Mouse (Mus musculus) kidney, postnatal 0 days (tissue): Measurements from ENCODE around the gene Loxl1. TPM values are rescaled to one million over a fixed set of nuclear protein-coding genes. Genes with fewer than 3 reads are reported as not detected.
"Not testable (repeated sequence)": the region's sequence is repeated elsewhere in the genome, so short reads cannot be mapped to it uniquely, and the experiment has no call there.

Source experiments
- ATAC-seq: fragments of 200-750 bp; cut with Nextera tagmentation; replicated peaks from 2 replicates; pipeline ENCODE4 v1.8.0; 2017; ENCODE audit warnings: low read depth, moderate number of reproducible peaks, moderate TSS enrichment, moderate library complexity; ENCODE audit not compliant: low FRiP score
- DNase-seq: peaks from one replicate; pipeline ENCODE4 v3.0.0-alpha.2; 2016; ENCODE audit warnings: low spot score
- H3K27ac ChIP-seq: fragments of 300-500 bp; sonication (generic); 2 replicates; pipeline ENCODE4 v1.5.1; 2014; ENCODE audit warnings: mild to moderate bottlenecking
- H3K27me3 ChIP-seq: fragments of 300-500 bp; sonication (generic); 2 replicates; pipeline ENCODE4 v1.6.1; 2014; ENCODE audit warnings: low read length, mixed read lengths; ENCODE audit not compliant: insufficient read depth
- H3K36me3 ChIP-seq: fragments of 300-500 bp; sonication (generic); 2 replicates; pipeline ENCODE4 v1.6.1; 2014; ENCODE audit warnings: low read length, mixed read lengths; ENCODE audit not compliant: insufficient read depth
- H3K4me1 ChIP-seq: fragments of 300-500 bp; sonication (generic); replicated peaks from 2 replicates; pipeline ENCODE4 v1.6.1; 2014; ENCODE audit warnings: antibody characterized with exemption, low read length, mixed read lengths; ENCODE audit not compliant: insufficient read depth
- H3K4me2 ChIP-seq: fragments of 300-500 bp; sonication (generic); 2 replicates; pipeline ENCODE4 v1.6.1; 2014; ENCODE audit warnings: mild to moderate bottlenecking, low read length, moderate library complexity, mixed read lengths
- H3K4me3 ChIP-seq: fragments of 300-500 bp; sonication (generic); replicated peaks from 2 replicates; pipeline ENCODE4 v1.5.1; 2014; ENCODE audit warnings: low read depth, low read length
- H3K9ac ChIP-seq: fragments of 300-500 bp; sonication (generic); 2 replicates; pipeline ENCODE4 v1.6.1; 2014; ENCODE audit warnings: low read depth, low read length
- H3K9me3 ChIP-seq: fragments of 300-500 bp; sonication (generic); replicated peaks from 2 replicates; pipeline ENCODE4 v1.6.1; 2016; ENCODE audit warnings: low read length, inconsistent platforms, mixed read lengths
- CTCF ChIP-seq: IDR thresholded peaks from 2 replicates; pipeline ENCODE4 v1.5.1; 2016; ENCODE audit warnings: antibody characterized with exemption, low read depth, mild to moderate bottlenecking, moderate library complexity
- WGBS: fragments of 180-500 bp; shearing (Covaris S2); extraction: QIAGEN DNeasy Blood & Tissue Kit; methylation state at CpG from one replicate; pipeline ENCODE4 v1.1.7; 2014; 5-methylcytosine and 5-hydroxymethylcytosine counted together
- polyA plus RNA-seq: library from polyadenylated mRNA; unstranded; fragments of >200 nt; fragmentation: Nextera tagmentation; extraction: Ambion mirVana; gene quantifications from 2 replicates; pipeline ENCODE4 v1.2.1, GENCODE M21; 2015

Gene Loxl1
- polyA plus RNA-seq, 1 experiment from 2014 or later = 62.2 TPM

DNA sequence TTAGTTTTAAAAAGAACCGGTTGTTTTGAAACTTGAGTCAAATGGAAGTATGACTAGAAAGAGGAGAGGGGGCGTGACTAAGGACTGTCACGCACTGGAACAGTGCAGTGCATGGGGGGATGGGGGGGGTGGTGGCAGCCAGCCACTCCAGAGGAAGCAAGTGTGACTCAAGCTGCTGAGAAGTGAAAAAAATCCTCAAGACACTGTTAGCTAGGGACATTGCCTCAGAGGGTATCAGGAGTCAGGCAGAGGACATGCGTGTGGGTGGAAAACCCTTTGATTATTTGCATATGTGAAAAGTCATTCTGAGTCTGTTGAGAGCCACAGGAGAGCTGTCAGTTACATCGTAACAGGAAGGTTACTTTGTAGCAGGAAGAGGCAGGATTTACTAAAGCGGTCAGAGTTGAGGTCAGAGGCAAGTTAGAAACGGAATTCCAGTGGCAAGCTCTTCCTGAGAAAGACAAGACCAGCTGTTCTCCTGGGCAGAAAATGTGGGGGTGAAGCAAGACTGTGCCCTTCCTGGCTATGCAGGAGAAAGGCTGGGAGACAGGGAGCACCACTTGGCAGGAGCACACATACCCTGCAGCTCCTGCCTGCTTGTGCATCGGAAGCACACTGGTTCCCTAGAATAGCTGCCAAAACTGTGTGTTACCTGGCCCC is 37.7 kb downstream of the Loxl1 start:
- peak; percentile 91 for DNase-seq
- Histone ChIP-seq H3K4me1 (peaks cover 20% of the 10 kb centered on the region), H3K27ac (peak overlapping the region; percentile 88), H3K9ac (0 out of 2 replicates have a peak overlapping the region, but pooled peaks have one; percentile 5), H3K9me3 (no peaks in the 10 kb centered on the region), H3K4me2 (peak overlapping the region; percentile 21; the same call in 1 of the 2 replicates), H3K4me3 (no peak overlapping the region), H3K27me3 (no peaks in the 10 kb centered on the region), H3K36me3 (no peaks in the 10 kb centered on the region)
- WGBS = 6% methylated on average over 8 of the region's 8 CpGs
- peak; percentile 87 for ATAC-seq
- no peak for TF ChIP-seq CTCF

- Histone ChIP-seq H3K4me2 (no peak overlapping the region), H3K36me3 (no peaks in the 10 kb centered on the region), H3K4me3 (no peak overlapping the region), H3K9me3 (no peaks in the 10 kb centered on the region), H3K4me1 (peaks cover 20% of the 10 kb centered on the region), H3K27me3 (no peaks in the 10 kb centered on the region), H3K9ac (no peak overlapping the region), H3K27ac (peak overlapping the region; percentile 88)
- ATAC-seq (no peak), DNase-seq (no peak)
- no peak for TF ChIP-seq CTCF
- WGBS = 26% methylated on average over 3 of the region's 3 CpGs
Observed at GRCm38 (mm10) chr9:58274626-58275025, 38.4 kb downstream of the Loxl1 start.

DNA sequence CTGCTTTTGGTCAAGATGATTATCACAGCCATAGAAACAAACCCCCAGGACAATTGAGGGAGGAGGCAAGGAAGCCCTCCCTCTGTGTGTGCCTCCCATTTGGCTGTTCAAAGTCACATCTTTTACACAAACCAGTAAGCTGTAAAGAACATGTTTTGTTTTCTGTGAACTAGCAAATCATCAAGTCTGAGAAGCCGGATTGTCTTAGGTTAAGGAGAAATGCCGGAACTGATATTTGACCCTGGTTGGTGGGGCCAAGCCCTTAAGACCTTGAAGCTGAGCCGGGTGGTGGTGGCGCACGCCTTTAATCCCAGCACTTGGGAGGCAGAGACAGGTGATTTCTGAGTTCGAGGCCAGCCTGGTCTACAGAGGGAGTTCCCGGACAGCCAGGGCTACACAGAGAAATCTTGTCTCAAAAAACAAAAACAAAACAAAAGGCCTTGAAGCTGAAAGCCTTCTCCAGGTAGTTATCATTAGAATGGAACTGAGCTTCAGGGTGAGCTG is 38.8 kb downstream of the Loxl1 start:
- Histone ChIP-seq H3K9ac (no peak overlapping the region), H3K27me3 (no peaks in the 10 kb centered on the region), H3K9me3 (no peaks in the 10 kb centered on the region), H3K4me3 (no peak overlapping the region), H3K4me2 (no peak overlapping the region), H3K4me1 (peaks cover 20% of the 10 kb centered on the region), H3K36me3 (no peaks in the 10 kb centered on the region), H3K27ac (peak overlapping the region; percentile 88)
- WGBS = 66% methylated on average over 7 of the region's 7 CpGs
- no peak for DNase-seq
- TF ChIP-seq CTCF = no peak
- ATAC-seq = no peak

DNA sequence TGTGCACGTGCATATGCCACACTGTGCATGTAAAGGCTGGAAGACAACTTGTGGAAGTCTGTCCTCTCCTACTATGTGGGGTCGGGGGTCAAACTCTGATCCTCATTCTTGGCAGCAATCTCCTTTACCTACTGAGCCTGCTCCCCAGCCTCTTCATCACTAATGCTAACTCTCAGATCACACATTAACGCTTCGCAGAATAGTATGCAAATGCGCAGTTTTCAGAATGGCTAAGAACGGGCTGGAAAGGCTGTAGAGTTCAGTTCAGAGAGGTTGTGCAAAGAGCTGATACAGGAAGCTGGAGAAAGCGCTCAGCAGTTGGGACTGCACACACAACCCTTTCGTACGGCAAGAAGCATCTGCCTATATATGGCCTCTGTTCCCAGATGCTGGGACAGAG is 40.1 kb downstream of the Loxl1 start:
- no peak overlapping the region for H3K27ac ChIP-seq
- H3K4me1 ChIP-seq = peaks cover 20% of the 10 kb centered on the region
- no peaks in the 10 kb centered on the region for H3K27me3 ChIP-seq
- H3K9ac ChIP-seq = no peak overlapping the region
- no peak overlapping the region for H3K4me3 ChIP-seq
- no peaks in the 10 kb centered on the region for H3K9me3 ChIP-seq
- DNase-seq (no peak), ATAC-seq (no peak)
- 68% methylated on average over 9 of the region's 9 CpGs for WGBS
- H3K4me2 ChIP-seq = no peak overlapping the region
- H3K36me3 ChIP-seq = no peaks in the 10 kb centered on the region
- TF ChIP-seq CTCF = no peak

- no peak overlapping the region for H3K27ac ChIP-seq
- no peak overlapping the region for H3K4me3 ChIP-seq
- no peaks in the 10 kb centered on the region for H3K9me3 ChIP-seq
- DNase-seq (no peak), ATAC-seq (no peak)
- no peak for TF ChIP-seq CTCF
- no peak overlapping the region for H3K4me2 ChIP-seq
- peaks cover 20% of the 10 kb centered on the region for H3K4me1 ChIP-seq
- WGBS = 73% methylated on average over 2 of the region's 2 CpGs
- no peak overlapping the region for H3K9ac ChIP-seq
- H3K36me3 ChIP-seq = no peaks in the 10 kb centered on the region
- no peaks in the 10 kb centered on the region for H3K27me3 ChIP-seq
Observed at GRCm38 (mm10) chr9:58272068-58272541, 40.9 kb downstream of the Loxl1 start.

- H3K4me3 ChIP-seq, DNase-seq, H3K4me2 ChIP-seq, H3K9me3 ChIP-seq, H3K9ac ChIP-seq, H3K36me3 ChIP-seq, H3K27ac ChIP-seq, ATAC-seq, H3K27me3 ChIP-seq: not testable (repeated sequence)
- 93% methylated on average over 9 of the region's 9 CpGs for WGBS
- peak; percentile 12; the same call in 1 of the 2 replicates for TF ChIP-seq CTCF
- peaks cover 20% of the 10 kb centered on the region for H3K4me1 ChIP-seq
Observed at GRCm38 (mm10) chr9:58271551-58271950, 41.4 kb downstream of the Loxl1 start.
